Comparison of ENCODE assay signal across 13 mouse cellular contexts in the genomic region with DNA sequence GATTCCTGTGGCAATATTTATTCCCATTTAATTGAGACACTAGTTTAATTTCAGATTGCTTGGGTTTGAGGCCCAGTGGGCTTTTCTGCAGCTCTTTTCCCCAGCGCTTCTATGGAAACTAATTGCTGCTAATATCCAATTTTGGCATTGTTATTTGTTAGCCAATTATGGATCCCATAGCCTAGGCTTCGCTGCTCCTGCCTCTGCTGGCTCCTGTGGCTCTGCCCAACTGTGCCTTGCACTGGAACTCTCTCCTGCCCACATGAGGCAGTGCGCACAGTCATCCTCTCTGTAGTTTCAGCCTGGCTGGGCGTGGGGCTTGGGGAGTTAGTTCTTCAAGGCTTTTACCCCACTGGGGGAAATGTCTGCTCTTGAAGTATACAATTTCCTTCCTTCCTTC.
DNase-seq lines count a peak whose midpoint lies in the region; ATAC-seq lines count a peak whose summit lies in the region.
"Had no signal": no experiment of that assay in that cellular context is flagged by ENCODE, and none has a peak within 500 bp of the region (broad histone marks: within the 10 kb centered on the region; RNA-seq: fewer than 3 reads in every experiment).

No protein-coding gene starts in this region.

- H3K27ac ChIP-seq in forebrain, embryonic 14.5 days (ENCODE audit: low read depth, low read length): peak overlapping the region; percentile 100
- H3K27ac ChIP-seq in midbrain, embryonic 15.5 days: peak overlapping the region; percentile 100
- no peak overlapping the region for H3K27ac ChIP-seq in limb, embryonic 10.5 days
- H3K27ac ChIP-seq: embryonic facial prominence, embryonic 12.5 days; intestine, embryonic 15.5 days had no signal

- DNase-seq in layer of hippocampus, postnatal 10 days (ENCODE audit: low spot score in 2 of 2): peak; percentile 41 to 49
- DNase-seq in layer of hippocampus, postnatal 36 days: no peak
- peak; percentile 52 for DNase-seq in brain, adult 2 months (ENCODE audit: low read depth, low spot score)
- DNase-seq in forebrain, embryonic 14.5 days (ENCODE audit: low spot score): peak; percentile 52
- DNase-seq in spleen, adult 18-20 months: no peak
- DNase-seq in limb, embryonic 10.5 days (ENCODE audit: low spot score): no peak
- DNase-seq in Muller cell, postnatal 12 days (ENCODE audit: inconsistent ontology term): no peak
- DNase-seq: adrenal gland, adult 8-10 months; kidney, postnatal 10 days had no signal

- H3K4me3 ChIP-seq in forebrain, embryonic 14.5 days (ENCODE audit: low read depth, low read length): no peak overlapping the region
- H3K4me3 ChIP-seq in midbrain, embryonic 15.5 days: no peak overlapping the region
- no peak overlapping the region for H3K4me3 ChIP-seq in limb, embryonic 10.5 days
- H3K4me3 ChIP-seq: embryonic facial prominence, embryonic 12.5 days; intestine, embryonic 15.5 days; megakaryocyte, embryonic 14.5 days had no signal

- H3K36me3 ChIP-seq in forebrain, embryonic 14.5 days (ENCODE audit: control insufficient read depth, insufficient read depth, low read length): peaks cover 30% of the 10 kb centered on the region
- H3K36me3 ChIP-seq in midbrain, embryonic 15.5 days (replicated peaks): no peaks in the 10 kb centered on the region
- no peaks in the 10 kb centered on the region for H3K36me3 ChIP-seq in limb, embryonic 10.5 days
- H3K36me3 ChIP-seq: embryonic facial prominence, embryonic 12.5 days; intestine, embryonic 15.5 days had no signal

- no peak overlapping the region for H3K9ac ChIP-seq in forebrain, embryonic 14.5 days (ENCODE audit: low read length)
- peak overlapping the region; percentile 77; the same call in 1 of the 2 replicates for H3K9ac ChIP-seq in midbrain, embryonic 15.5 days
- H3K9ac ChIP-seq: embryonic facial prominence, embryonic 12.5 days; intestine, embryonic 15.5 days had no signal

- H3K27me3 ChIP-seq in forebrain, embryonic 14.5 days (replicated peaks; ENCODE audit: control insufficient read depth, insufficient read depth, low read length): no peaks in the 10 kb centered on the region
- H3K27me3 ChIP-seq in midbrain, embryonic 15.5 days (replicated peaks): no peaks in the 10 kb centered on the region
- H3K27me3 ChIP-seq in limb, embryonic 10.5 days (ENCODE audit: low read depth, poor library complexity, severe bottlenecking): peaks cover 59% of the 10 kb centered on the region

- H3K4me1 ChIP-seq in forebrain, embryonic 14.5 days (ENCODE audit: control insufficient read depth, insufficient read depth, low read length): peaks cover 36% of the 10 kb centered on the region
- peaks cover 55% of the 10 kb centered on the region for H3K4me1 ChIP-seq in midbrain, embryonic 15.5 days
- H3K4me1 ChIP-seq in limb, embryonic 10.5 days: peaks cover 27% of the 10 kb centered on the region
- H3K4me1 ChIP-seq: embryonic facial prominence, embryonic 12.5 days; intestine, embryonic 15.5 days; megakaryocyte, embryonic 14.5 days had no signal

- no peak overlapping the region; the same call in 1 of the 2 replicates for H3K4me2 ChIP-seq in forebrain, embryonic 14.5 days (ENCODE audit: low read length)
- H3K4me2 ChIP-seq in midbrain, embryonic 15.5 days: peak overlapping the region; percentile 95
- H3K4me2 ChIP-seq: embryonic facial prominence, embryonic 12.5 days; intestine, embryonic 15.5 days had no signal

- WGBS in forebrain, embryonic 14.5 days: 64% methylated on average over 4 of the region's 4 CpGs
- WGBS in midbrain, embryonic 15.5 days: 76% methylated on average over 4 of the region's 4 CpGs
- WGBS in limb, embryonic 10.5 days: 82% methylated on average over 4 of the region's 4 CpGs

- H3K9me3 ChIP-seq in forebrain, embryonic 14.5 days (replicated peaks; ENCODE audit: control insufficient read depth, low read length): no peaks in the 10 kb centered on the region
- no peaks in the 10 kb centered on the region for H3K9me3 ChIP-seq in midbrain, embryonic 15.5 days
- H3K9me3 ChIP-seq in limb, embryonic 10.5 days (replicated peaks): no peaks in the 10 kb centered on the region
- H3K9me3 ChIP-seq: embryonic facial prominence, embryonic 12.5 days; intestine, embryonic 15.5 days; megakaryocyte, embryonic 14.5 days had no signal

- no peak for ATAC-seq in forebrain, embryonic 14.5 days
- ATAC-seq in midbrain, embryonic 15.5 days (replicated peaks): no peak
- ATAC-seq: intestine, embryonic 15.5 days had no signal

Comparison
In these comparisons a context has a peak if more than half of its experiments do, and no peak if none do; other contexts are left out.
1. DNase-seq: peak in layer of hippocampus, postnatal 10 days (2 of 2), brain, adult 2 months (single experiment) and forebrain, embryonic 14.5 days (single experiment); none in layer of hippocampus, postnatal 36 days (0 of 2), spleen, adult 18-20 months (0 of 2), limb, embryonic 10.5 days (single experiment) and Muller cell, postnatal 12 days (single experiment).